Mouse (Mus musculus) liver, embryonic 14.5 days (tissue): ENCODE results near the gene Umodl1. TPM values are rescaled to one million over a fixed set of nuclear protein-coding genes. Genes with fewer than 3 reads are reported as not detected.
A peak's percentile ranks its signal among the peaks of the same experiment; 100 is the strongest.

Experiments
- ATAC-seq: fragments of 200-750 bp; cut with Nextera tagmentation; 2 replicates; pipeline ENCODE4 v1.8.0; 2017; ENCODE audit warnings: moderate number of reproducible peaks, mild to moderate bottlenecking, moderate library complexity; ENCODE audit not compliant: insufficient read depth
- DNase-seq, 3 experiments: peaks; one replicate each; pipeline ENCODE4 v3.0.0-alpha.2; 2012 to 2013; ENCODE audit warnings: low read depth in 3 of 3, low spot score in 3 of 3
- H3K27ac ChIP-seq: fragments of 300-500 bp; sonication (generic); 2 replicates; pipeline ENCODE4 v1.5.1; 2014; ENCODE audit warnings: moderate library complexity, mild to moderate bottlenecking, control low read depth, inconsistent platforms
- H3K27me3 ChIP-seq: fragments of 300-500 bp; sonication (generic); 2 replicates; pipeline ENCODE4 v1.6.1; 2014; ENCODE audit warnings: mild to moderate bottlenecking, low read length, moderate library complexity; ENCODE audit not compliant: control insufficient read depth, insufficient read depth
- H3K36me3 ChIP-seq: fragments of 300-500 bp; sonication (generic); replicated peaks from 2 replicates; pipeline ENCODE4 v1.6.1; 2014; ENCODE audit warnings: low read depth; ENCODE audit not compliant: control insufficient read depth, insufficient read depth
- H3K4me1 ChIP-seq, 2 experiments: fragments of 200-500 bp in 1 of 2; fragments of 300-500 bp in 1 of 2; sonication (generic) in 1 of 2; replicated peaks; 2 replicates each; pipeline ENCODE4 v1.6.1; 2012 to 2014; ENCODE audit warnings: antibody characterized with exemption in 1 of 2, inconsistent platforms in 1 of 2, low read length in 1 of 2; ENCODE audit not compliant: control insufficient read depth in 2 of 2, insufficient read depth in 2 of 2
- H3K4me2 ChIP-seq: fragments of 300-500 bp; sonication (generic); 2 replicates; pipeline ENCODE4 v1.6.1; 2014; ENCODE audit warnings: low read depth, mild to moderate bottlenecking, control low read depth, moderate library complexity
- H3K4me3 ChIP-seq, 2 experiments: fragments of 200-500 bp in 1 of 2; fragments of 300-500 bp in 1 of 2; sonication (generic) in 1 of 2; 2 replicates each; pipeline ENCODE4 v1.5.1; 2012 to 2014; ENCODE audit warnings: low read depth in 2 of 2, low read length in 2 of 2, mild to moderate bottlenecking in 2 of 2, control low read depth in 1 of 2, inconsistent platforms in 1 of 2, moderate library complexity in 1 of 2; ENCODE audit not compliant: insufficient read depth in 1 of 2
- H3K9ac ChIP-seq: fragments of 300-500 bp; sonication (generic); replicated peaks from 2 replicates; pipeline ENCODE4 v1.6.1; 2014; ENCODE audit warnings: mild to moderate bottlenecking, control low read depth, moderate library complexity
- H3K9me3 ChIP-seq: fragments of 300-500 bp; sonication (generic); 2 replicates; pipeline ENCODE4 v1.6.1; 2016; ENCODE audit warnings: low read length, mixed read lengths; ENCODE audit not compliant: control insufficient read depth
- CTCF ChIP-seq: IDR thresholded peaks from 2 replicates; pipeline ENCODE4 v1.5.1; 2016; ENCODE audit warnings: antibody characterized with exemption, low read depth, control low read depth
- EP300 ChIP-seq: IDR thresholded peaks from 2 replicates; pipeline ENCODE4 v1.6.1; 2016; ENCODE audit warnings: antibody characterized with exemption, low read depth
- WGBS: fragments of 180-500 bp; shearing (Covaris S2); extraction: QIAGEN DNeasy Blood & Tissue Kit; methylation state at CpG from one replicate; pipeline ENCODE4 v1.1.7; 2014; ENCODE audit not compliant: insufficient replicate concordance; 5-methylcytosine and 5-hydroxymethylcytosine counted together
- polyA plus RNA-seq, 2 experiments: library from polyadenylated mRNA; depleted of rRNA in 1 of 2; stranded (reverse) in 1 of 2; unstranded in 1 of 2; fragments of >200 nt; fragmentation: Nextera tagmentation in 1 of 2; extraction: Ambion mirVana in 1 of 2; gene quantifications; 2 replicates each; pipeline versions ENCODE4 v1.2.1 to v1.2.3; 2012 to 2014

The Umodl1 gene
- polyA plus RNA-seq, 2 experiments, result 0.01 to 0.20 TPM

DNA sequence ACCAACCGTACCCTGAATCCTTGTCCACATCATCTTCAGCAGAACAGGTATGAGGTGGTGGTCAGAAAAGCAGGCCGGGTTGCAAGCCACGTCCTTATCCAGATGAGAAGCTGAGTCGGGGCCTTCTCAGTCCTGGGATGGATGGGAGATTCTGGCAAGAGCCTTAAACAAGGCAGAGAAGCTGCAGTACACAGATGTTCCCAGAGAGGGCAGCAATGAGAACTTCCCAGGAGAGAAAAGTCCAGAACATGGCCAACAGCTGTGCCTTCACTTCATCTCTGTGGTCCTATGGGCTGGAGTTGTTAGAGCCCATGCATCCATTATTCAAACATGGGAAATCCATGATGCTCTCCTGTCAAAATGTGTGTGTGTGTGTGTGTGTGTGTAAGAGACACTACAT is 63.8 kb downstream of the Umodl1 start:
- no peaks in the 10 kb centered on the region for H3K27me3 ChIP-seq
- no peak overlapping the region for H3K4me3 ChIP-seq
- DNase-seq, result peak; percentile 43 to 54 (median 49)
- TF ChIP-seq EP300 (no peak), CTCF (peak; percentile 81)
- no peak overlapping the region for H3K4me2 ChIP-seq
- ATAC-seq, result no peak
- no peaks in the 10 kb centered on the region for H3K4me1 ChIP-seq
- no peaks in the 10 kb centered on the region for H3K9me3 ChIP-seq
- H3K36me3 ChIP-seq, result no peaks in the 10 kb centered on the region
- H3K9ac ChIP-seq, result no peak overlapping the region
- no peak overlapping the region for H3K27ac ChIP-seq
- 42% methylated on average over 4 of the region's 4 CpGs for WGBS

DNA sequence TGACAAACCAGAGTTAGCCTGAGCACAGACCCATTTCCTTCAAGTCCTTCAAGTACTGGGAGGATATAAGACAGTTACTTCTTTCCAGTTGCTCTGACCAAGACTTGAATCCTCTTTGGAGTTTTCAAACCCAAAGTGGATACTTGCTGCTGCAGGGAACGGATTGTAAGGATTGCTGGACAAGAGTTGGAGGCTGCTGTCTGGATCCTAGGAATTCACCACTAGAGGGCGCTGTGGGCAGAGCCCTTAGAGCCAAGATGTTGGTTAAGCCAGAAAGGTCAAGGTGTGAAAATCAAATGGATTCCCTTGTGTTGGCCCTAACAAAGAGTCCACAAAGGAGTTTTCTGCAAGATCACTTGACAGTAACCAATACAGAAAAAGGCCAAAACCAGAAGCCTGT is 65.1 kb downstream of the Umodl1 start:
- no peak for ATAC-seq

GRCm38 (mm10) chr17:31020078-31020477 is 65.6 kb downstream of the Umodl1 start:
- Histone ChIP-seq H3K4me2 (no peak overlapping the region), H3K36me3 (no peaks in the 10 kb centered on the region), H3K9me3 (no peaks in the 10 kb centered on the region), H3K9ac (no peak overlapping the region), H3K4me3 (no peak overlapping the region), H3K4me1 (peaks cover 5 to 7% of the 10 kb centered on the region in 2 experiments; a peak in 3 of 4 replicates), H3K27me3 (no peaks in the 10 kb centered on the region), H3K27ac (no peak overlapping the region)
- DNase-seq, result no peak
- ATAC-seq, result no peak
- WGBS, result 72% methylated on average over 2 of the region's 2 CpGs
- TF ChIP-seq CTCF, result no peak
- no peak for TF ChIP-seq EP300

More for the DNA sequence above, 65.1 kb downstream of the Umodl1 start:
- TF ChIP-seq CTCF (peak; percentile 90), EP300 (no peak)
- H3K36me3 ChIP-seq, result no peaks in the 10 kb centered on the region
- no peak overlapping the region for H3K27ac ChIP-seq
- H3K4me3 ChIP-seq, result no peak overlapping the region
- WGBS, result 0% methylated on average over 2 of the region's 2 CpGs
- no peak overlapping the region for H3K4me2 ChIP-seq
- no peaks in the 10 kb centered on the region for H3K9me3 ChIP-seq
- no peaks in the 10 kb centered on the region for H3K27me3 ChIP-seq
- H3K4me1 ChIP-seq, result peaks cover 5% of the 10 kb centered on the region in 2 experiments; a peak in 3 of 4 replicates
- DNase-seq, result peak; percentile 40 to 50 (median 49)
- no peak overlapping the region for H3K9ac ChIP-seq

DNA sequence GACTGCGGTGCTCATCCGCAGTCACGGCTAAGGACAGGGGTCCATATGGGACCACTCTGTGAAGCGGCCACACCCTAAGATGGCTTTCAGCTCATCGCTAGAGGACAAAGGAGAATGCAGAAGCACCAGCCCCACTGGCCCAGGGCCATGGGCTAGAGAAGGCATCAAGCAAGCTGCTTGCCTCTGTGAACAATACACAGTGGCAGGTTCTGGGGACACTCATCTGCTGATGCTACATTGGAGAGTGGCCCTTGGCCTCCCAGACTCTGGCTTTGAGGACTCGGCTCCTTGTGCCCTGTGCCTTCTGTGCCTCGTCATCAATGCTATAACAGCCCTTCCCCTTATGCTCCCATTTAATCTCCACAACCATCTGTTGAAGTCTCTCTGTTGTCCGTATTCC is 66.8 kb downstream of the Umodl1 start:
- TF ChIP-seq EP300 (no peak), CTCF (no peak)
- WGBS, result 69% methylated on average over 8 of the region's 8 CpGs

DNA sequence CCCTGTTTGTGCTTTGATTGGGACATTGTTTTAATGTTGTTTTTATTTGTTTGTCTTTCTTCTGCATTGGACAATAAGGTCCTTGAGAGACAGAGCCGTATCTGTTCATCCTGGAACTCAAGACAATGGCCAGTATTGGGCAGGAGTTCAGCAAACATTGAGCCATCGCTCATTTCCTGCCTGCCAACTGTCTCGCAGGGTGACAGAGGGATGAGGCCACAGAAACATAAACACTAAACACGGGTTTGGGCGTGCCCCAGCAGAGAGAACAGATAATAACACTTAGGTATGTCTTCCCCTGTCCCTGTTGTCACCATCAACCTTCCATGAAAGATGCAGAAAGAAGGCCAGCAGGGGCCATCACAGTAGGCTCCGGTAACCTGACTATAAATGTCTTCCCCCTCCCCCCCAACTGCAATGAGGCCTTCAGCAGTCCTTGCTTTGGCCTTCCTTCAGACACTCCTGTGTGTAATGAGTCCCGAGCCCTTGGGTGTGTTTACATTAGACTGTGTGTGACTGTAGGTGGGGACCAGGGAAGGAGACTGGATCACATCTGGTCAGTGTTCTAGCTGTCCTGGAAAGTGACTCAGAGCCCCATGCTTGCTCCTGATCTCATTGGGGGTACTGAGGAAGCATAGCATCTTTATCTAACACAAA is 69.8 kb downstream of the Umodl1 start:
- no peak overlapping the region for H3K9ac ChIP-seq
- ATAC-seq (no peak), DNase-seq (no peak)
- no peak overlapping the region for H3K4me2 ChIP-seq
- no peaks in the 10 kb centered on the region for H3K27me3 ChIP-seq
- H3K4me1 ChIP-seq, result peaks cover 5 to 7% of the 10 kb centered on the region in 2 experiments; a peak in 3 of 4 replicates
- no peak for TF ChIP-seq EP300
- no peak for TF ChIP-seq CTCF
- H3K4me3 ChIP-seq, result no peak overlapping the region
- no peaks in the 10 kb centered on the region for H3K9me3 ChIP-seq
- H3K36me3 ChIP-seq, result no peaks in the 10 kb centered on the region
- 26% methylated on average over 7 of the region's 7 CpGs for WGBS
- no peak overlapping the region for H3K27ac ChIP-seq

More for the DNA sequence above, 66.8 kb downstream of the Umodl1 start:
- H3K4me3 ChIP-seq, result no peak overlapping the region
- no peak overlapping the region for H3K9ac ChIP-seq
- H3K27me3 ChIP-seq, result no peaks in the 10 kb centered on the region
- H3K4me2 ChIP-seq, result no peak overlapping the region
- H3K4me1 ChIP-seq, result peaks cover 5 to 7% of the 10 kb centered on the region in 2 experiments; a peak in 3 of 4 replicates
- no peaks in the 10 kb centered on the region for H3K9me3 ChIP-seq
- no peak overlapping the region for H3K27ac ChIP-seq
- ATAC-seq (no peak), DNase-seq (no peak)
- no peaks in the 10 kb centered on the region for H3K36me3 ChIP-seq
